Mouse (Mus musculus) cortical plate, adult 2 months (tissue): ENCODE results near the gene Pde8b.

ENCODE experiments used
- CTCF ChIP-seq: fragments of 200-500 bp; IDR thresholded peaks from 2 replicates; pipeline ENCODE4 v1.5.1; 2011; ENCODE audit warnings: mild to moderate bottlenecking, control low read depth, low read length; ENCODE audit not compliant: insufficient read depth; ENCODE audit errors: extremely low read depth
- POLR2A ChIP-seq: fragments of 200-500 bp; IDR thresholded peaks from 2 replicates; pipeline ENCODE4 v1.6.1; 2011; ENCODE audit warnings: mild to moderate bottlenecking, low read length, control low read depth; ENCODE audit not compliant: insufficient read depth; ENCODE audit errors: extremely low read depth

DNA sequence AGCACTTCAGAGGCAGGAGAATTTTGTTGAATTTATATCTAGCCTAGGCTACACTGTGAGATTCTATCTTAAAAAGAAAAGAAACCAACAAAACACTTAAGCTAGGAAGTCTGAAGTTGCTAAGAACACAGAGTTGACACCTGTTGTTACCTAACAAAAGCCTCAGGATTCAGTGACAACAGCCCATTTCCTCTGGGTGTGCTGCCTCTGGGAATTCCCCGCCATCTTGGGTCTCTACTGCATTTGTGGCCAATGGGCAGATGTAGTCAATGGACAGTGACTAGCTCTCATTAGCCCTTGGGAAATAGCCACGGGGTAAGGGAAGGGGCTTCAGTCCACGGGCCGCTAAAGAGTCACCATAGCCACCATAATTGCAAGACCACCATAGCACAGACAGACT, 41.8 kb upstream of the Pde8b start:
- TF ChIP-seq POLR2A (no peak), CTCF (no peak)
